Mouse (Mus musculus) hindbrain, embryonic 13.5 days (tissue): ENCODE data around the gene Erg. TPM values are rescaled to one million over a fixed set of nuclear protein-coding genes. Genes with fewer than 3 reads are reported as not detected.

Experiments used
- ATAC-seq: fragments of 200-750 bp; cut with Nextera tagmentation; 2 replicates; pipeline ENCODE4 v1.8.0; 2017; ENCODE audit warnings: moderate TSS enrichment; ENCODE audit not compliant: low FRiP score
- H3K27ac ChIP-seq: fragments of 300-500 bp; sonication (generic); 2 replicates; pipeline ENCODE4 v1.5.1; 2015; ENCODE audit warnings: inconsistent platforms, mild to moderate bottlenecking, moderate library complexity
- H3K27me3 ChIP-seq: fragments of 300-500 bp; sonication (generic); 2 replicates; pipeline ENCODE4 v1.6.1; 2015; ENCODE audit warnings: mild to moderate bottlenecking, inconsistent platforms
- H3K36me3 ChIP-seq: fragments of 300-500 bp; sonication (generic); 2 replicates; pipeline ENCODE4 v1.6.1; 2015; ENCODE audit warnings: mild to moderate bottlenecking, inconsistent platforms
- H3K4me1 ChIP-seq: fragments of 300-500 bp; sonication (generic); replicated peaks from 2 replicates; pipeline ENCODE4 v1.6.1; 2015; ENCODE audit warnings: inconsistent platforms
- H3K4me2 ChIP-seq: fragments of 300-500 bp; sonication (generic); 2 replicates; pipeline ENCODE4 v1.6.1; 2015; ENCODE audit warnings: inconsistent platforms, mild to moderate bottlenecking, moderate library complexity
- H3K4me3 ChIP-seq: fragments of 300-500 bp; sonication (generic); 2 replicates; pipeline ENCODE4 v1.5.1; 2015; ENCODE audit warnings: mild to moderate bottlenecking, inconsistent platforms
- H3K9ac ChIP-seq: fragments of 300-500 bp; sonication (generic); 2 replicates; pipeline ENCODE4 v1.6.1; 2015; ENCODE audit warnings: mild to moderate bottlenecking, inconsistent platforms
- H3K9me3 ChIP-seq: fragments of 300-500 bp; sonication (generic); 2 replicates; pipeline ENCODE4 v1.6.1; 2016; ENCODE audit warnings: inconsistent platforms
- WGBS: fragments of 180-500 bp; shearing (Covaris S2); methylation state at CpG from one replicate; pipeline ENCODE4 v1.1.7; 2015; 5-methylcytosine and 5-hydroxymethylcytosine counted together
- polyA plus RNA-seq: library from polyadenylated mRNA; unstranded; fragments of >200 nt; fragmentation: Nextera tagmentation; extraction: Ambion mirVana; gene quantifications from 2 replicates; pipeline ENCODE4 v1.2.1, GENCODE M21; 2015

Gene Erg
- polyA plus RNA-seq, 1 experiment from 2014 or later, result 2.1 TPM

- H3K9ac ChIP-seq, result no peak overlapping the region
- peaks cover 8% of the 10 kb centered on the region; the same call in 1 of the 2 replicates for H3K4me1 ChIP-seq
- H3K27me3 ChIP-seq, result no peaks in the 10 kb centered on the region
- H3K4me3 ChIP-seq, result no peak overlapping the region
- ATAC-seq, result no peak
- no peaks in the 10 kb centered on the region for H3K36me3 ChIP-seq
- no peak overlapping the region for H3K4me2 ChIP-seq
- H3K9me3 ChIP-seq, result no peaks in the 10 kb centered on the region
- no peak overlapping the region for H3K27ac ChIP-seq
- WGBS, result 92% methylated on average over 5 of the region's 5 CpGs
Observed at GRCm38 (mm10) chr16:95365214-95365613, 221.2 kb downstream of the Erg start.

GRCm38 (mm10) chr16:95363632-95364465, 222.5 kb downstream of the Erg start:
- no peaks in the 10 kb centered on the region for H3K27me3 ChIP-seq
- no peak overlapping the region for H3K9ac ChIP-seq
- peaks cover 8% of the 10 kb centered on the region; the same call in 1 of the 2 replicates for H3K4me1 ChIP-seq
- no peak overlapping the region for H3K27ac ChIP-seq
- H3K4me2 ChIP-seq, result no peak overlapping the region
- WGBS, result 70% methylated on average over 18 of the region's 18 CpGs
- ATAC-seq, result no peak
- no peaks in the 10 kb centered on the region for H3K36me3 ChIP-seq
- H3K9me3 ChIP-seq, result no peaks in the 10 kb centered on the region
- H3K4me3 ChIP-seq, result no peak overlapping the region

- WGBS, result 93% methylated on average over 7 of the region's 7 CpGs
Observed at GRCm38 (mm10) chr16:95361950-95362349, 224.4 kb downstream of the Erg start.

GRCm38 (mm10) chr16:95360940-95361489, 225.4 kb downstream of the Erg start:
- no peak overlapping the region for H3K4me2 ChIP-seq
- 95% methylated on average over 18 of the region's 18 CpGs for WGBS
- H3K27ac ChIP-seq, result no peak overlapping the region

More at GRCm38 (mm10) chr16:95361950-95362349, 224.4 kb downstream of the Erg start:
- no peak overlapping the region for H3K4me3 ChIP-seq
- no peak overlapping the region for H3K9ac ChIP-seq
- no peaks in the 10 kb centered on the region for H3K27me3 ChIP-seq
- H3K4me1 ChIP-seq, result peaks cover 4% of the 10 kb centered on the region; the same call in 1 of the 2 replicates
- no peak overlapping the region for H3K27ac ChIP-seq
- H3K9me3 ChIP-seq, result no peaks in the 10 kb centered on the region
- no peak overlapping the region for H3K4me2 ChIP-seq
- H3K36me3 ChIP-seq, result no peaks in the 10 kb centered on the region
- no peak for ATAC-seq

GRCm38 (mm10) chr16:95360214-95360850, 226.1 kb downstream of the Erg start:
- Histone ChIP-seq H3K27ac (no peak overlapping the region), H3K9me3 (no peaks in the 10 kb centered on the region), H3K36me3 (no peaks in the 10 kb centered on the region), H3K9ac (no peak overlapping the region), H3K4me3 (no peak overlapping the region), H3K4me1 (no peaks in the 10 kb centered on the region), H3K4me2 (no peak overlapping the region), H3K27me3 (no peaks in the 10 kb centered on the region)
- ATAC-seq, result no peak
- WGBS, result 84% methylated on average over 8 of the region's 8 CpGs

More at GRCm38 (mm10) chr16:95360940-95361489, 225.4 kb downstream of the Erg start:
- Histone ChIP-seq H3K9me3 (no peaks in the 10 kb centered on the region), H3K36me3 (no peaks in the 10 kb centered on the region), H3K4me1 (no peaks in the 10 kb centered on the region), H3K27me3 (no peaks in the 10 kb centered on the region), H3K9ac (no peak overlapping the region), H3K4me3 (no peak overlapping the region)
- ATAC-seq, result no peak

GRCm38 (mm10) chr16:95356962-95357955, 229.1 kb downstream of the Erg start:
- Histone ChIP-seq H3K4me3 (no peak overlapping the region), H3K9ac (no peak overlapping the region), H3K27ac (no peak overlapping the region), H3K4me2 (no peak overlapping the region), H3K4me1 (no peaks in the 10 kb centered on the region), H3K27me3 (no peaks in the 10 kb centered on the region), H3K36me3 (no peaks in the 10 kb centered on the region), H3K9me3 (no peaks in the 10 kb centered on the region)
- WGBS, result 78% methylated on average over 12 of the region's 12 CpGs
- no peak for ATAC-seq

GRCm38 (mm10) chr16:95353838-95354237, 232.6 kb downstream of the Erg start:
- no peak overlapping the region for H3K4me2 ChIP-seq
- H3K4me1 ChIP-seq, result no peaks in the 10 kb centered on the region
- H3K27ac ChIP-seq, result no peak overlapping the region
- 81% methylated on average over 8 of the region's 8 CpGs for WGBS
- H3K36me3 ChIP-seq, result no peaks in the 10 kb centered on the region
- no peaks in the 10 kb centered on the region for H3K9me3 ChIP-seq
- no peak for ATAC-seq
- H3K4me3 ChIP-seq, result no peak overlapping the region
- H3K9ac ChIP-seq, result no peak overlapping the region
- no peaks in the 10 kb centered on the region for H3K27me3 ChIP-seq

GRCm38 (mm10) chr16:95352266-95352665, 234.1 kb downstream of the Erg start:
- Histone ChIP-seq H3K4me1 (0 out of 2 replicates have a peak, but pooled peaks cover under 1% of the 10 kb centered on the region), H3K36me3 (no peaks in the 10 kb centered on the region), H3K27ac (no peak overlapping the region), H3K27me3 (no peaks in the 10 kb centered on the region), H3K4me2 (no peak overlapping the region), H3K9ac (no peak overlapping the region), H3K4me3 (no peak overlapping the region), H3K9me3 (no peaks in the 10 kb centered on the region)
- 74% methylated on average over 8 of the region's 8 CpGs for WGBS
- no peak for ATAC-seq

GRCm38 (mm10) chr16:95350499-95350898, 235.9 kb downstream of the Erg start:
- WGBS, result 31% methylated on average over 3 of the region's 3 CpGs
- no peaks in the 10 kb centered on the region for H3K9me3 ChIP-seq
- H3K36me3 ChIP-seq, result no peaks in the 10 kb centered on the region
- no peak overlapping the region for H3K4me3 ChIP-seq
- ATAC-seq, result peak; percentile 52; the same call in 1 of the 2 replicates
- peaks cover 3% of the 10 kb centered on the region; the same call in 1 of the 2 replicates for H3K4me1 ChIP-seq
- no peaks in the 10 kb centered on the region for H3K27me3 ChIP-seq
- H3K27ac ChIP-seq, result no peak overlapping the region
- H3K4me2 ChIP-seq, result no peak overlapping the region
- H3K9ac ChIP-seq, result no peak overlapping the region

- Histone ChIP-seq H3K36me3 (no peaks in the 10 kb centered on the region), H3K27ac (no peak overlapping the region), H3K9ac (no peak overlapping the region), H3K4me3 (no peak overlapping the region), H3K9me3 (no peaks in the 10 kb centered on the region), H3K4me2 (no peak overlapping the region), H3K4me1 (peaks cover 3% of the 10 kb centered on the region; the same call in 1 of the 2 replicates), H3K27me3 (no peaks in the 10 kb centered on the region)
- 83% methylated on average over 5 of the region's 5 CpGs for WGBS
- ATAC-seq, result no peak
Observed at GRCm38 (mm10) chr16:95349745-95350144, 236.6 kb downstream of the Erg start.

- no peak overlapping the region for H3K27ac ChIP-seq
- no peaks in the 10 kb centered on the region for H3K36me3 ChIP-seq
- H3K4me2 ChIP-seq, result no peak overlapping the region
- no peak overlapping the region for H3K4me3 ChIP-seq
- WGBS, result 86% methylated on average over 6 of the region's 6 CpGs
- H3K27me3 ChIP-seq, result no peaks in the 10 kb centered on the region
- ATAC-seq, result no peak
- H3K9me3 ChIP-seq, result no peaks in the 10 kb centered on the region
- H3K9ac ChIP-seq, result no peak overlapping the region
- H3K4me1 ChIP-seq, result peaks cover 3% of the 10 kb centered on the region; the same call in 1 of the 2 replicates
Observed at GRCm38 (mm10) chr16:95349344-95349743, 237.0 kb downstream of the Erg start.
